Mouse (Mus musculus) MEL (cell line): ENCODE results near the gene Arntl. TPM values are rescaled to one million over a fixed set of nuclear protein-coding genes. Genes with fewer than 3 reads are reported as not detected.

Source experiments
- DNase-seq: peaks from one replicate; pipeline ENCODE4 v3.0.0; 2011; ENCODE audit warnings: low read depth, low spot score
- H3K27ac ChIP-seq: 2 replicates; pipeline ENCODE4 v1.5.1; 2012; ENCODE audit warnings: low read depth, mild to moderate bottlenecking, control low read depth, low read length, moderate library complexity; ENCODE audit not compliant: control insufficient read depth
- H3K27me3 ChIP-seq, 2 experiments: fragments of 150-350 bp in 1 of 2; sonication (generic) in 1 of 2; 2 replicates each; pipeline ENCODE4 v1.6.1; 2012; ENCODE audit warnings: low read length in 2 of 2, mild to moderate bottlenecking in 2 of 2, improper control_type of control experiment in 1 of 2, moderate library complexity in 1 of 2; ENCODE audit not compliant: insufficient read depth in 2 of 2, control insufficient read depth in 1 of 2
- H3K36me3 ChIP-seq, 2 experiments: 2 replicates each; pipeline ENCODE4 v1.6.1; 2012 to 2014; ENCODE audit warnings: low read length in 2 of 2, improper control_type of control experiment in 1 of 2, inconsistent platforms in 1 of 2, mild to moderate bottlenecking in 1 of 2; ENCODE audit not compliant: insufficient read depth in 2 of 2, control insufficient read depth in 1 of 2
- H3K4me1 ChIP-seq, 2 experiments: fragments of 150-350 bp in 1 of 2; sonication (generic) in 1 of 2; 2 replicates each; pipeline ENCODE4 v1.6.1; 2012; ENCODE audit warnings: low read length in 2 of 2, improper control_type of control experiment in 1 of 2, mild to moderate bottlenecking in 1 of 2; ENCODE audit not compliant: insufficient read depth in 2 of 2, control insufficient read depth in 1 of 2
- H3K4me3 ChIP-seq, 2 experiments: fragments of 150-350 bp in 1 of 2; sonication (generic) in 1 of 2; 2 replicates each; pipeline ENCODE4 v1.5.1; 2012; ENCODE audit warnings: low read depth in 2 of 2, low read length in 2 of 2, mild to moderate bottlenecking in 2 of 2, moderate library complexity in 2 of 2, control low read depth in 1 of 2, improper control_type of control experiment in 1 of 2; ENCODE audit not compliant: control insufficient read depth in 1 of 2, insufficient read depth in 1 of 2
- H3K79me2 ChIP-seq: 2 replicates; pipeline ENCODE4 v1.6.1; 2012; ENCODE audit warnings: mild to moderate bottlenecking, low read length, moderate library complexity; ENCODE audit not compliant: control insufficient read depth, poor library complexity, insufficient read depth
- H3K9ac ChIP-seq: 2 replicates; pipeline ENCODE4 v1.6.1; 2012; ENCODE audit warnings: low read depth, mild to moderate bottlenecking, control low read depth, low read length, moderate library complexity; ENCODE audit not compliant: control insufficient read depth, poor library complexity, severe bottlenecking
- H3K9me3 ChIP-seq: fragments of 150-350 bp; sonication (generic); replicated peaks from 2 replicates; pipeline ENCODE4 v1.6.1; 2012; ENCODE audit warnings: mild to moderate bottlenecking, low read length, improper control_type of control experiment, moderate library complexity; ENCODE audit not compliant: insufficient read depth
- CHD1 ChIP-seq: IDR thresholded peaks from 2 replicates; pipeline ENCODE4 v1.6.1; 2012; ENCODE audit warnings: low read depth, mild to moderate bottlenecking, inconsistent platforms, low read length, improper control_type of control experiment
- E2F4 ChIP-seq: IDR thresholded peaks from 2 replicates; pipeline ENCODE4 v1.6.1; 2011; ENCODE audit warnings: low read depth, low read length, improper control_type of control experiment, borderline replicate concordance
- ELF1 ChIP-seq: IDR thresholded peaks from 2 replicates; pipeline ENCODE4 v1.6.1; 2014; ENCODE audit warnings: low read depth, mild to moderate bottlenecking, inconsistent platforms, low read length, improper control_type of control experiment, moderate library complexity
- EP300 ChIP-seq, 2 experiments: IDR thresholded peaks; 2 replicates each; pipeline ENCODE4 v1.6.1; 2011; ENCODE audit warnings: improper control_type of control experiment in 2 of 2, low read length in 2 of 2, low read depth in 1 of 2, mild to moderate bottlenecking in 1 of 2
- ETS1 ChIP-seq: IDR thresholded peaks from 2 replicates; pipeline ENCODE4 v1.6.1; 2012; ENCODE audit warnings: low read depth, mild to moderate bottlenecking, inconsistent platforms, low read length, improper control_type of control experiment, moderate library complexity
- HCFC1 ChIP-seq: IDR thresholded peaks from 2 replicates; pipeline ENCODE4 v1.6.1; 2012; ENCODE audit warnings: low read depth, mild to moderate bottlenecking, inconsistent platforms, low read length, improper control_type of control experiment, moderate library complexity
- JUND ChIP-seq: IDR thresholded peaks from 2 replicates; pipeline ENCODE4 v1.6.1; 2011; ENCODE audit warnings: low read depth, mild to moderate bottlenecking, improper control_type of control experiment, low read length
- KAT2A ChIP-seq: conservative IDR thresholded peaks from 2 replicates; pipeline ENCODE4 v1.6.1; 2012; ENCODE audit warnings: low read depth, low read length, improper control_type of control experiment, inconsistent platforms
- MAFK ChIP-seq: IDR thresholded peaks from 2 replicates; pipeline ENCODE4 v1.6.1; 2011; ENCODE audit warnings: low read depth, mild to moderate bottlenecking, low read length, improper control_type of control experiment, borderline replicate concordance
- MAX ChIP-seq: IDR thresholded peaks from 2 replicates; pipeline ENCODE4 v1.6.1; 2011; ENCODE audit warnings: low read length, improper control_type of control experiment
- MAZ ChIP-seq: IDR thresholded peaks from 2 replicates; pipeline ENCODE4 v1.6.1; 2012; ENCODE audit warnings: low read depth, mild to moderate bottlenecking, inconsistent platforms, low read length, improper control_type of control experiment
- MXI1 ChIP-seq: IDR thresholded peaks from 2 replicates; pipeline ENCODE4 v1.6.1; 2011; ENCODE audit warnings: mild to moderate bottlenecking, low read depth, low read length, improper control_type of control experiment
- MYC ChIP-seq: IDR thresholded peaks from 2 replicates; pipeline ENCODE4 v1.6.1; 2011; ENCODE audit warnings: low read depth, mild to moderate bottlenecking, low read length, improper control_type of control experiment, moderate library complexity
- NELFE ChIP-seq: IDR thresholded peaks from 2 replicates; pipeline ENCODE4 v1.6.1; 2011; ENCODE audit warnings: low read depth, low read length, improper control_type of control experiment
- POLR2AphosphoS5 ChIP-seq: IDR thresholded peaks from 2 replicates; pipeline ENCODE4 v1.6.1; 2012; ENCODE audit warnings: low read depth, borderline replicate concordance, mild to moderate bottlenecking, inconsistent platforms, low read length, moderate library complexity, mixed read lengths
- RAD21 ChIP-seq: IDR thresholded peaks from 2 replicates; pipeline ENCODE4 v1.6.1; 2011; ENCODE audit warnings: mild to moderate bottlenecking, low read depth, low read length, improper control_type of control experiment
- RCOR1 ChIP-seq: IDR thresholded peaks from 2 replicates; pipeline ENCODE4 v1.6.1; 2012; ENCODE audit warnings: low read depth, mild to moderate bottlenecking, inconsistent platforms, low read length, improper control_type of control experiment
- SIN3A ChIP-seq: IDR thresholded peaks from 2 replicates; pipeline ENCODE4 v1.6.1; 2012; ENCODE audit warnings: low read length, improper control_type of control experiment, inconsistent platforms
- SMC3 ChIP-seq: IDR thresholded peaks from 2 replicates; pipeline ENCODE4 v1.6.1; 2011; ENCODE audit warnings: low read depth, low read length, improper control_type of control experiment
- TBP ChIP-seq: IDR thresholded peaks from 2 replicates; pipeline ENCODE4 v1.8.0; 2011; ENCODE audit warnings: low read depth, low read length, improper control_type of control experiment
- USF1 ChIP-seq: IDR thresholded peaks from 2 replicates; pipeline ENCODE4 v1.6.1; 2014; ENCODE audit warnings: low read depth, mild to moderate bottlenecking, inconsistent platforms, low read length, improper control_type of control experiment, moderate library complexity
- ZKSCAN1 ChIP-seq: IDR thresholded peaks from 2 replicates; pipeline ENCODE4 v1.6.1; 2012; ENCODE audit warnings: low read depth, mild to moderate bottlenecking, inconsistent platforms, low read length, improper control_type of control experiment, moderate library complexity
- ZNF384 ChIP-seq: IDR thresholded peaks from 2 replicates; pipeline ENCODE4 v1.6.1; 2012; ENCODE audit warnings: low read depth, mild to moderate bottlenecking, inconsistent platforms, low read length, improper control_type of control experiment
- polyA plus RNA-seq, 2 experiments: library from polyadenylated mRNA; stranded (reverse) in 1 of 2; unstranded in 1 of 2; fragments of >175 nt in 1 of 2; fragments of >200 nt in 1 of 2; gene quantifications; 2 replicates each; pipeline versions ENCODE4 v1.2.1 to v1.2.4; 2012; ENCODE audit warnings: low replicate concordance in 2 of 2, low read depth in 1 of 2; ENCODE audit not compliant: insufficient read length in 2 of 2, insufficient read depth in 1 of 2, missing spikeins in 1 of 2
- total RNA-seq: library from RNA; depleted of rRNA; stranded (reverse); fragments of 300-350 nt; gene quantifications from 2 replicates; pipeline ENCODE4 v1.2.3, GENCODE M21; 2012

Gene Arntl
- total and polyA plus RNA-seq, 3 experiments: 2.0 to 4.5 TPM; not detected in 1

DNA sequence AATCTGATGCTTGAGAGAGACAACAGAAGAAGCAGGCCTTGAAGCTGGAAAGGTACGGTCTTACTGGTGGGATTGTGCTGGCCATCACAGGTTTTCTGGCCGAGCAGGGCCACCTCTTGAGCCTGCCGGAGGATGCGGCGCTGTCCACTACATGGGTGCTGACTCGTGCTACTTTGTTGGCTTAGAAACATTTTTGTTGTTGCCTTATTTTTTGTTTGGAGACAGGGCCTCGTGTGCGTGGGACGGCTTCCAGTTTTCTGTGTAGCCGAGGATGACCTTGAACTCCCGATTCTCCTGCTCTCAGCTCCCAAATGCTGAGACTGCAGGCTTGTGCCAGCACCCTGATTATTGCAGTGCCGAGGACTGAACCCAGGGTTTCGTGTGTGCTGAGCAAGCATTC lies 12.2 kb downstream of the Arntl start:
- Histone ChIP-seq H3K4me3 (no peak overlapping the region), H3K9ac (no peak overlapping the region), H3K27me3 (no peaks in the 10 kb centered on the region), H3K9me3 (no peaks in the 10 kb centered on the region)
- TF ChIP-seq MAFK (no peak), TBP (no peak), MAX (no peak), HCFC1 (no peak), E2F4 (no peak), ZNF384 (no peak), RAD21 (no peak), CHD1 (no peak), MAZ (no peak), MXI1 (no peak), SMC3 (no peak), SIN3A (no peak)
- TF ChIP-seq, all 39 proteins: peak for 0
- DNase-seq: peak; percentile 29
- no peaks in the 10 kb centered on the region; the same call in 1 of the 2 replicates for H3K79me2 ChIP-seq
- H3K36me3 ChIP-seq: no peaks in the 10 kb centered on the region
- H3K27ac ChIP-seq: no peak overlapping the region
- H3K4me1 ChIP-seq: no peaks in the 10 kb centered on the region

- H3K79me2 ChIP-seq: no peaks in the 10 kb centered on the region; the same call in 1 of the 2 replicates
- TF ChIP-seq TBP (no peak), KAT2A (no peak), ZNF384 (no peak), RCOR1 (no peak), POLR2AphosphoS5 (no peak), EP300 (IDR thresholded peaks at IDR 0.05; ENCODE audit: low read depth in 1 of 2, low read length in 2 of 2) (no peak), NELFE (no peak), USF1 (no peak), HCFC1 (no peak), MXI1 (no peak), MAX (no peak), MYC (no peak), ELF1 (no peak), ZKSCAN1 (no peak), ETS1 (no peak), JUND (no peak)
- TF ChIP-seq, all 39 proteins: peak for 0
- no peak overlapping the region for H3K27ac ChIP-seq
- no peak overlapping the region for H3K4me3 ChIP-seq
- H3K9me3 ChIP-seq: no peaks in the 10 kb centered on the region
- H3K9ac ChIP-seq: no peak overlapping the region
- DNase-seq: no peak
- H3K27me3 ChIP-seq: no peaks in the 10 kb centered on the region
- H3K36me3 ChIP-seq: no peaks in the 10 kb centered on the region
- no peaks in the 10 kb centered on the region for H3K4me1 ChIP-seq
These were observed 12.6 kb downstream of the Arntl start for GRCm38 (mm10) chr7:113219864-113220263.
